Mouse (Mus musculus) cerebellum, adult 2 months (tissue): ENCODE data around the gene E2f1.

ENCODE experiments used
- CTCF ChIP-seq: fragments of 200-500 bp; IDR thresholded peaks from 2 replicates; pipeline ENCODE4 v1.5.1; 2011; ENCODE audit warnings: low read depth, mild to moderate bottlenecking, control low read depth, low read length, moderate library complexity, borderline replicate concordance; ENCODE audit not compliant: insufficient read depth
- POLR2A ChIP-seq: fragments of 200-500 bp; IDR thresholded peaks from 2 replicates; pipeline ENCODE4 v1.6.1; 2011; ENCODE audit warnings: low read length, control low read depth, borderline replicate concordance; ENCODE audit not compliant: insufficient read depth

- TF ChIP-seq POLR2A = no peak
- no peak for TF ChIP-seq CTCF
These were observed 1.9 kb downstream of the E2f1 start for GRCm38 (mm10) chr2:154567766-154568165.
